ENCODE assay signal across 24 mouse cellular contexts in genomic region chr6:86445551-86445950, GRCm38 (mm10). TPM values are rescaled to one million over a fixed set of nuclear protein-coding genes. Genes with fewer than 3 reads are reported as not detected.
A peak's percentile ranks its signal among the peaks of the same experiment; 100 is the strongest.
DNase-seq lines count a peak whose midpoint lies in the region; ATAC-seq lines count a peak whose summit lies in the region.
"Had no signal": no experiment of that assay in that cellular context is flagged by ENCODE, and none has a peak within 500 bp of the region (broad histone marks: within the 10 kb centered on the region; RNA-seq: fewer than 3 reads in every experiment).

No protein-coding gene starts in this region.

- no peak overlapping the region for H3K4me3 ChIP-seq in heart, embryonic 10.5 days
- no peak overlapping the region for H3K4me3 ChIP-seq in heart, embryonic 11.5 days (ENCODE audit: low read depth, low read length)
- peak overlapping the region; percentile 10 for H3K4me3 ChIP-seq in megakaryocyte, embryonic 14.5 days (replicated peaks)
- H3K4me3 ChIP-seq: embryonic facial prominence, embryonic 13.5 days; embryonic facial prominence, embryonic 15.5 days; erythroblast, embryonic 14.5 days; forebrain, embryonic 10.5 days; forebrain, embryonic 12.5 days had no signal

- no peaks in the 10 kb centered on the region for H3K4me1 ChIP-seq in heart, embryonic 10.5 days
- H3K4me1 ChIP-seq in heart, embryonic 11.5 days (ENCODE audit: control insufficient read depth, insufficient read depth, low read length): no peaks in the 10 kb centered on the region
- peaks cover 29% of the 10 kb centered on the region for H3K4me1 ChIP-seq in megakaryocyte, embryonic 14.5 days
- H3K4me1 ChIP-seq: embryonic facial prominence, embryonic 13.5 days; embryonic facial prominence, embryonic 15.5 days; forebrain, embryonic 10.5 days; forebrain, embryonic 12.5 days had no signal

- WGBS in heart, embryonic 10.5 days: 88% methylated on average over 18 of the region's 18 CpGs
- 92% methylated on average over 18 of the region's 18 CpGs for WGBS in heart, embryonic 11.5 days (ENCODE audit: insufficient replicate concordance)

- H3K9me3 ChIP-seq in heart, embryonic 10.5 days: no peaks in the 10 kb centered on the region
- H3K9me3 ChIP-seq in heart, embryonic 11.5 days (replicated peaks; ENCODE audit: control insufficient read depth, low read length): no peaks in the 10 kb centered on the region
- no peaks in the 10 kb centered on the region for H3K9me3 ChIP-seq in megakaryocyte, embryonic 14.5 days
- H3K9me3 ChIP-seq: embryonic facial prominence, embryonic 13.5 days; embryonic facial prominence, embryonic 15.5 days; forebrain, embryonic 10.5 days; forebrain, embryonic 12.5 days had no signal

- ATAC-seq in heart, embryonic 11.5 days (replicated peaks; ENCODE audit: insufficient number of reproducible peaks, low FRiP score, low TSS enrichment): no peak
- ATAC-seq in megakaryocyte, adult 5-6 weeks (ENCODE audit: poor library complexity, severe bottlenecking): no peak
- ATAC-seq: forebrain, embryonic 14.5 days; forebrain, embryonic 16.5 days had no signal

- peaks cover 57% of the 10 kb centered on the region for H3K36me3 ChIP-seq in heart, embryonic 10.5 days
- peaks cover 11% of the 10 kb centered on the region for H3K36me3 ChIP-seq in heart, embryonic 11.5 days (ENCODE audit: control insufficient read depth, insufficient read depth, low read length)
- peaks cover 69% of the 10 kb centered on the region for H3K36me3 ChIP-seq in megakaryocyte, embryonic 14.5 days (replicated peaks; ENCODE audit: low read length)

- H3K27ac ChIP-seq in heart, embryonic 10.5 days: no peak overlapping the region
- H3K27ac ChIP-seq in heart, embryonic 11.5 days (ENCODE audit: low read depth, low read length): no peak overlapping the region
- H3K27ac ChIP-seq: embryonic facial prominence, embryonic 13.5 days; embryonic facial prominence, embryonic 15.5 days; forebrain, embryonic 10.5 days; forebrain, embryonic 12.5 days had no signal

- DNase-seq in heart, embryonic 10.5 days (ENCODE audit: low spot score): peak; percentile 68
- DNase-seq: adrenal gland, adult 2 months; adrenal gland, postnatal 10 days; adrenal gland, postnatal 25 days; cerebellum, adult 11 months; cerebellum, adult 18-20 months; cerebellum, adult 8-10 months; cerebellum, adult 9-11 months; cerebellum, postnatal 14 days; cerebellum, postnatal 36 days; embryo, embryonic 11 days had no signal

- no peak overlapping the region for H3K4me2 ChIP-seq in heart, embryonic 11.5 days
- H3K4me2 ChIP-seq: embryonic facial prominence, embryonic 13.5 days; embryonic facial prominence, embryonic 15.5 days; forebrain, embryonic 12.5 days had no signal

- H3K27me3 ChIP-seq in heart, embryonic 10.5 days (ENCODE audit: insufficient read depth, poor library complexity, severe bottlenecking): no peaks in the 10 kb centered on the region
- no peaks in the 10 kb centered on the region for H3K27me3 ChIP-seq in heart, embryonic 11.5 days (ENCODE audit: control insufficient read depth, insufficient read depth, low read length)
- no peaks in the 10 kb centered on the region for H3K27me3 ChIP-seq in megakaryocyte, embryonic 14.5 days (replicated peaks)
- H3K27me3 ChIP-seq: embryonic facial prominence, embryonic 13.5 days; embryonic facial prominence, embryonic 15.5 days; forebrain, embryonic 12.5 days had no signal

- H3K9ac ChIP-seq in heart, embryonic 11.5 days (ENCODE audit: low read depth, low read length): no peak overlapping the region
- H3K9ac ChIP-seq: embryonic facial prominence, embryonic 13.5 days; embryonic facial prominence, embryonic 15.5 days; forebrain, embryonic 12.5 days had no signal

RNA-seq across cellular contexts. Expression of gene C87436, which starts 7.4 kb away (rescaled TPM):
- polyA plus RNA-seq in heart, embryonic 10.5 days (2016; fragmentation: Nextera tagmentation; extraction: Ambion mirVana): 16.6 and 18.0 TPM in 2 replicates
- 15.2 and 16.7 TPM in 2 replicates for polyA plus RNA-seq in heart, embryonic 11.5 days (2014; fragmentation: Nextera tagmentation; extraction: Ambion mirVana)
- 5.3 TPM in 1 of 2 replicates, not detected in the other for polyA plus RNA-seq in megakaryocyte, embryonic 14.5 days (2012; ENCODE audit: insufficient read depth, low replicate concordance)
- 24.8 and 34.1 TPM in 2 replicates for total RNA-seq in megakaryocyte, adult 5-6 weeks (2015)
- total RNA-seq in megakaryocyte, adult 5-6 weeks (2017): 23.5 and 33.1 TPM in 2 replicates

RNA-seq across cellular contexts. Expression of gene Gm44790, which starts 19.1 kb away (rescaled TPM):
- polyA plus RNA-seq in heart, embryonic 10.5 days (2016; fragmentation: Nextera tagmentation; extraction: Ambion mirVana): 1.1 TPM in 1 of 2 replicates, not detected in the other
- not detected in 2 replicates for polyA plus RNA-seq in heart, embryonic 11.5 days (2014; fragmentation: Nextera tagmentation; extraction: Ambion mirVana)
- not detected in 2 replicates for polyA plus RNA-seq in megakaryocyte, embryonic 14.5 days (2012; ENCODE audit: insufficient read depth, low replicate concordance)
- not detected in 2 replicates for total RNA-seq in megakaryocyte, adult 5-6 weeks (2015)
- total RNA-seq in megakaryocyte, adult 5-6 weeks (2017): not detected in 2 replicates
- total RNA-seq: adrenal gland, postnatal 25 days; common myeloid progenitor, adult 5-6 weeks had no signal
- polyA plus RNA-seq: C2C12; embryonic facial prominence, embryonic 11.5 days; embryonic facial prominence, embryonic 13.5 days; embryonic facial prominence, embryonic 15.5 days; erythroblast, embryonic 14.5 days; forebrain, embryonic 12.5 days; forebrain, embryonic 16.5 days had no signal

RNA-seq across cellular contexts. Expression of gene Tia1, which starts 41.5 kb away (rescaled TPM):
- 144 and 177 TPM in 2 replicates for polyA plus RNA-seq in heart, embryonic 10.5 days (2016; fragmentation: Nextera tagmentation; extraction: Ambion mirVana)
- 144 and 146 TPM in 2 replicates for polyA plus RNA-seq in heart, embryonic 11.5 days (2014; fragmentation: Nextera tagmentation; extraction: Ambion mirVana)
- polyA plus RNA-seq in megakaryocyte, embryonic 14.5 days (2012; ENCODE audit: insufficient read depth, low replicate concordance): 2.0 and 6.4 TPM in 2 replicates
- 66.4 and 69.8 TPM in 2 replicates for total RNA-seq in megakaryocyte, adult 5-6 weeks (2015)
- 41.0 and 67.0 TPM in 2 replicates for total RNA-seq in megakaryocyte, adult 5-6 weeks (2017)

RNA-seq across cellular contexts. Expression of gene Pcyox1, which starts 48.6 kb away (rescaled TPM):
- 55.4 and 57.8 TPM in 2 replicates for polyA plus RNA-seq in heart, embryonic 10.5 days (2016; fragmentation: Nextera tagmentation; extraction: Ambion mirVana)
- 50.0 and 52.6 TPM in 2 replicates for polyA plus RNA-seq in heart, embryonic 11.5 days (2014; fragmentation: Nextera tagmentation; extraction: Ambion mirVana)
- 8.2 and 12.4 TPM in 2 replicates for polyA plus RNA-seq in megakaryocyte, embryonic 14.5 days (2012; ENCODE audit: insufficient read depth, low replicate concordance)
- total RNA-seq in megakaryocyte, adult 5-6 weeks (2015): 37.9 and 47.9 TPM in 2 replicates
- total RNA-seq in megakaryocyte, adult 5-6 weeks (2017): 62.6 and 84.6 TPM in 2 replicates

Comparison
In these comparisons a context has a peak if more than half of its experiments do, and no peak if none do; other contexts are left out.
1. RNA of gene Tia1, which starts 41.5 kb away (polyA plus RNA-seq): 144 to 177 TPM in heart, embryonic 10.5 days and 144 to 146 TPM in heart, embryonic 11.5 days; 2.0 to 6.4 TPM in megakaryocyte, embryonic 14.5 days; every median in the first group is over 10 times any median in the second.